Mouse (Mus musculus): ENCODE measurements around the gene Vipas39.

Vipas39 gene

GRCm38 (mm10) chr12:87199206-87199972 is 66.7 kb downstream of the Vipas39 start, which contains the start of gene Samd15:
Samd15 (plus strand) TSS chr12:87199723.
- peak; percentile 28 to 45 for DNase-seq (ENCODE audit: low read depth in 2 of 2, low spot score in 2 of 2)

- DNase-seq (ENCODE audit: low read depth in 2 of 2, low spot score in 2 of 2), result no peak
Observed at GRCm38 (mm10) chr12:87198792-87199191, 67.3 kb downstream of the Vipas39 start.

- no peak for DNase-seq (ENCODE audit: low read depth in 2 of 2, low spot score in 2 of 2)
Observed at GRCm38 (mm10) chr12:87196310-87196709, 69.7 kb downstream of the Vipas39 start.

GRCm38 (mm10) chr12:87195069-87195468 is 71.0 kb downstream of the Vipas39 start:
- no peak for DNase-seq (ENCODE audit: low read depth in 2 of 2, low spot score in 2 of 2)

GRCm38 (mm10) chr12:87193008-87193407 is 73.0 kb downstream of the Vipas39 start:
- no peak for DNase-seq (ENCODE audit: low read depth in 2 of 2, low spot score in 2 of 2)
